Mouse (Mus musculus) G1E (cell line): ENCODE results near the gene Papola. TPM values are rescaled to one million over a fixed set of nuclear protein-coding genes. Genes with fewer than 3 reads are reported as not detected.

ENCODE experiments used
- ATAC-seq: 2 replicates; pipeline ENCODE4 v1.8.0; 2016; ENCODE audit warnings: mild to moderate bottlenecking; ENCODE audit not compliant: insufficient number of reproducible peaks, poor library complexity, low FRiP score, severe bottlenecking; ENCODE audit errors: extremely low read depth
- DNase-seq: peaks from one replicate; pipeline ENCODE4 v3.0.0; 2012; ENCODE audit warnings: low spot score
- H3K27me3 ChIP-seq: 2 replicates; pipeline ENCODE4 v1.6.1; 2012; ENCODE audit warnings: mild to moderate bottlenecking, low read length, inconsistent platforms; ENCODE audit not compliant: insufficient read depth
- H3K36me3 ChIP-seq: replicated peaks from 2 replicates; pipeline ENCODE3; 2012; ENCODE audit warnings: mild to moderate bottlenecking, inconsistent platforms
- H3K4me1 ChIP-seq: 2 replicates; pipeline ENCODE4 v1.6.1; 2012; ENCODE audit warnings: low read depth, low read length, inconsistent platforms, mixed read lengths; ENCODE audit not compliant: insufficient read depth
- H3K4me3 ChIP-seq: 2 replicates; pipeline ENCODE4 v1.5.1; 2012; ENCODE audit warnings: low read depth, mild to moderate bottlenecking, inconsistent platforms, low read length, moderate library complexity, mixed read lengths
- H3K9me3 ChIP-seq: replicated peaks from 2 replicates; pipeline ENCODE4 v1.6.1; 2012; ENCODE audit warnings: inconsistent platforms
- CTCF ChIP-seq: IDR thresholded peaks from 2 replicates; pipeline ENCODE4 v1.5.1; 2012; ENCODE audit warnings: low read depth, low read length, inconsistent platforms, mixed read lengths
- GATA1 ChIP-seq: IDR thresholded peaks from 2 replicates; pipeline ENCODE4 v1.6.1; 2012; ENCODE audit warnings: borderline replicate concordance, low read length, inconsistent platforms, mixed read lengths
- GATA2 ChIP-seq: IDR thresholded peaks from 2 replicates; pipeline ENCODE4 v1.6.1; 2012; ENCODE audit warnings: low read depth, low read length, inconsistent platforms, borderline replicate concordance
- POLR2AphosphoS5 ChIP-seq: IDR thresholded peaks from 2 replicates; pipeline ENCODE4 v1.6.1; 2012; ENCODE audit warnings: low read depth, low read length, inconsistent platforms; ENCODE audit not compliant: insufficient replicate concordance
- TAL1 ChIP-seq: conservative IDR thresholded peaks from 2 replicates; pipeline ENCODE4 v1.6.1; 2012; ENCODE audit warnings: low read depth, low read length, inconsistent platforms, mixed read lengths
- polyA plus RNA-seq: library from polyadenylated mRNA; stranded (reverse); fragments of >175 nt; gene quantifications from 2 replicates; pipeline ENCODE4 v1.2.3, GENCODE M21; 2012
- total RNA-seq, 2 experiments: library from RNA; stranded (forward) in 1 of 2; stranded (reverse) in 1 of 2; fragments of 200-1000 nt in 1 of 2; fragments of >200 nt in 1 of 2; fragmentation: Nextera tagmentation in 1 of 2; gene quantifications; 2 replicates each; pipeline ENCODE4 v1.2.3; 2014 to 2017

Papola gene
- total and polyA plus RNA-seq, 3 experiments: 258 to 661 (median 625) TPM

DNA sequence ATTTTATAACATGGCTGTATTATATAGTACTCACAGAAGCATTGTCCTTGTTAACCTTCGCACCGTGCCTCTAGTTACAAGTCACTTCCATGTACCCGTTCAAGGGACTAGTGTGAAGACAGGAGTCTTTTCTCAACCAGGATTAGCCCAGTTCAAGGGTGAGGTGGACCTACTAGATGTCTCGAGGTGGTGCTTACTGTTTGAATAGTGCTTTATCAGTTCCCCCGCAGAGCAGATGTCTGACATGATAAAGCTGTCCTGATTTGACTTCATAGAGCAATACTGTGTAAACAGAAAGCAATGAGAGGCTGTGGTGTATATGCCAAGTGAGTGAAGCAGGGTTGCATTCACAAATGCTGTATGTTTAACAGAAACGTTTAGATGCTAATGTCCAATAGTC, 26.1 kb downstream of the Papola start:
- ATAC-seq (peak; percentile 93), DNase-seq (peak; percentile 20)
- no peaks in the 10 kb centered on the region for H3K27me3 ChIP-seq
- TF ChIP-seq TAL1 (peak; percentile 78), GATA1 (no peak), POLR2AphosphoS5 (no peak), CTCF (no peak), GATA2 (no peak)
- H3K4me3 ChIP-seq: no peak overlapping the region; the same call in 1 of the 2 replicates
- H3K9me3 ChIP-seq: no peaks in the 10 kb centered on the region
- peaks cover 91% of the 10 kb centered on the region for H3K36me3 ChIP-seq
- H3K4me1 ChIP-seq: peaks cover 58% of the 10 kb centered on the region

DNA sequence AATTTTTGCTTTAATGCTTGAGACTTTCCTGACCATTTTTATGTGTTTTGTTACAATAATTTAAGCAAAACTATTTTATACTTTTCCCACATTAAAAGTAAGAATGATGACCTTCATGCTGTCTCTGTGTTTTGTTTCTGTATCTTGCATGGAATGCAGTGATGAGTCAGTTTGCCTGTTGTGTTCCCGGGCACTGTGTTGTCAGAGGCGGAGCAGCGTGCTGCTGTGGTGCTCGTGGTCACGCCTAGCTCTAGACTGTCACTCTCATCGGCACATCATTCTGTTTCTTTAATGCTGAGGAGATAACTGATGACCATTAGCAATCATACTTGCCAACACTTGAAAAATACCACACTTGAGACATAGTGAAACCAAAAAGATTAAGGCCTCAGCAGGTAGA, 29.5 kb downstream of the Papola start:
- H3K27me3 ChIP-seq: no peaks in the 10 kb centered on the region
- peaks cover 42% of the 10 kb centered on the region for H3K4me1 ChIP-seq
- H3K36me3 ChIP-seq: peaks cover 91% of the 10 kb centered on the region
- no peak for ATAC-seq
- no peak for DNase-seq
- no peaks in the 10 kb centered on the region for H3K9me3 ChIP-seq
- TF ChIP-seq GATA1 (no peak), GATA2 (no peak), TAL1 (no peak), POLR2AphosphoS5 (no peak), CTCF (no peak)
- H3K4me3 ChIP-seq: no peak overlapping the region

DNA sequence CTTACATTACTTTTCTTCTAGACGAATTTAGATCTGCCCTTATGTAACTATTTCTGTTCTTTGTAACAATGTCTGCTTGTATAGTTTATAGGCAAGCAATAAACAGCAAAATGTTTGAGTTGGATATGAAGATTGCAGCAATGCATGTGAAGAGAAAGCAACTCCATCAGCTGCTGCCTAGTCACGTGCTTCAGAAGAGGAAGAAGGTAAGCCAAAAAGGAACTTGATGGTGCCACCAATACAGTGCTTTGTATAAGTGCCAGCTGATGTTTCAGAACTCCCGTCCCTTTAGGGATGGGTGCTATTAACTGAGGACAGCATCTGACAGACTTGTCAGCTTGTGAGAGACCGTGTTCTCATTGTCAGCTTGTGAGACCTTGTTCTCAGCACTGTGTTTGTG, 39.0 kb downstream of the Papola start:
- no peak for DNase-seq
- no peak overlapping the region for H3K4me3 ChIP-seq
- no peak for ATAC-seq
- no peaks in the 10 kb centered on the region for H3K9me3 ChIP-seq
- peaks cover 94% of the 10 kb centered on the region for H3K36me3 ChIP-seq
- H3K27me3 ChIP-seq: no peaks in the 10 kb centered on the region
- H3K4me1 ChIP-seq: peaks cover 54% of the 10 kb centered on the region
- TF ChIP-seq GATA1 (no peak), POLR2AphosphoS5 (no peak), TAL1 (no peak), CTCF (no peak), GATA2 (no peak)

DNA sequence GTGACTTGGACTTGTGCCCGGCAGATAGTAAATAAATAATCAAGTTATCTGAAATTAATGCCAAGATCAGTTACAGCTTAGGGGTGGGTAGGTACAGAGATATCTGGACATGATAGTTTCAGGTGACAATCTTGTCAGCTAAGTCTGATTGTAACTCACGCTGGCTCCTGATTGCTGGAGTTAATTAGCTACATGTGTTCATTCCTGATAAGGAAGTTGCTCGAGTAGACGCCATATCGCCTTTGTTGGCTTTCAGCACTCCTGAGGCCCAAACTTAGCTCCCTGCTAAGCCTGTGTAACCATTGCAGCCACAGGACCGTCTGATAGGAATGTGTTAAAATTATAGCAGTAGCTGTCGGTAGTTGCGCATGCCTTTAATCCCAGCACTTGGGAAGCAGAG, 40.2 kb downstream of the Papola start:
- Histone ChIP-seq H3K9me3 (no peaks in the 10 kb centered on the region), H3K36me3 (peaks cover 94% of the 10 kb centered on the region), H3K4me3 (no peak overlapping the region; the same call in 1 of the 2 replicates), H3K4me1 (peaks cover 54% of the 10 kb centered on the region), H3K27me3 (no peaks in the 10 kb centered on the region)
- TF ChIP-seq TAL1 (peak; percentile 75), CTCF (no peak)
- peak; percentile 66 for DNase-seq
- ATAC-seq: peak; percentile 93

DNA sequence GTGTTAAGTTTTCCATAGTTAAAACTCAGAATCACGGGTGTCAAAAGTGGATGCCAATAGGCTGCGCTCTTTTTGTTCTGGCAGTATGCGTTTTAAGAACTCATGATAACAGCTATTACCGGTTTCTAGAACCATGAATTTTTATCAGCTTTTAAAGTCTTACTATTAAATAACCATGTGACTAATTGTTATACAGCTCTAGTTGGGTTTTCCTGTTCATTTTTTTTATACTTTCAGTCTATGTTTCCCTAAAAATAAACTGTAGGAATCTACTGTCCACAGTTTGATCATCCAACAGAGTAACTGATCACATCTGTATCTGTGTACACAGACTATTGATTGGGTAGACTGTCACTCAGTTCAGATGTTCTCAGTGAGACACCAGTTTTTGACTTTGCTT, 40.8 kb downstream of the Papola start:
- peaks cover 94% of the 10 kb centered on the region for H3K36me3 ChIP-seq
- TF ChIP-seq CTCF (no peak), TAL1 (no peak), GATA2 (no peak), POLR2AphosphoS5 (no peak), GATA1 (no peak)
- no peak for DNase-seq

DNA sequence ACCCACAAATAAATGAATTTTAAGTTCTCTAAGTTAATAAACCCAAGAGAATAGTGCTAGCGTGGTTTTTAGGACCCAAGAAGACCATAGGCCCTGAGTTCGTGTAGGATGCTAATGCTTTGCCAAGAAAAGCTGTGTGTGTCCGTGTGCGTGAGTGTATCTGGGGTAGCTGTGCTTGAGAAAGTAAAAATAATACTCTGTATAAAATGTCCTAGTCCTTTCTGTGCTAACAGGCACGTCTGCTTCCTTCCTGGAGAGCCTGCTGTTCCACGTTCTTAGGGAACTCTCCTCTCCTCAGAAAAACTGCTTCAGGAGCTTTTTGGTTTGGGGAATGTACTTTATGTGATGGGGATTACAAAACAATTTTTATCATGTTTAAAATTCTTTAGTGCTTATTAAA, 48.0 kb downstream of the Papola start:
- TF ChIP-seq GATA2: no peak
- TF ChIP-seq CTCF: no peak
- no peak for TF ChIP-seq TAL1
- TF ChIP-seq POLR2AphosphoS5: no peak
- no peak for TF ChIP-seq GATA1
- no peak overlapping the region for H3K4me3 ChIP-seq
- no peaks in the 10 kb centered on the region for H3K9me3 ChIP-seq
- DNase-seq (no peak), ATAC-seq (no peak)
- peaks cover 98% of the 10 kb centered on the region for H3K36me3 ChIP-seq
- peaks cover 14% of the 10 kb centered on the region; the same call in 1 of the 2 replicates for H3K4me1 ChIP-seq
- no peaks in the 10 kb centered on the region for H3K27me3 ChIP-seq

More for the DNA sequence above, 40.8 kb downstream of the Papola start:
- Histone ChIP-seq H3K27me3 (no peaks in the 10 kb centered on the region), H3K9me3 (no peaks in the 10 kb centered on the region), H3K4me1 (peaks cover 55% of the 10 kb centered on the region), H3K4me3 (no peak overlapping the region)
- ATAC-seq: no peak

DNA sequence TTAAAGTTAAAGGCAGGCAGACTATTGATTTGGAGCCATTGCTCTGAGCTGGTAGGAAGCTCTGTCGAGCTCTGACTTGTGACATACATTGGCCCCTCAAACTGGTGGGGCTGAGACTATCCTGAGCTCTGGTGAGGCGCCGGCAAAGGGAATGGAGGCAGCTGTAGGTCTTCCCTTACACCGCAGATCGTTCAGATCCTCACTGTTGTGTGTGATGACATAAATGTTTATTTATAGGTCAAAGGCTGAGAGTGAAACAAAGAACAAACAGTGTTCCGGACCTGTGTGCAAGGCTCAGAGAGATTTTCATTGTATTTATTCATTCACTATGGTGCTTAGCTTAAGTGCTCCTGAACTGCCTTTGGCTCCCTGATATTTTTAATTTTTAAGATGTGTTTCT, 50.4 kb downstream of the Papola start:
- H3K36me3 ChIP-seq: peaks cover 94% of the 10 kb centered on the region

More for the DNA sequence above, 50.4 kb downstream of the Papola start:
- Histone ChIP-seq H3K9me3 (no peaks in the 10 kb centered on the region), H3K27me3 (no peaks in the 10 kb centered on the region), H3K4me1 (peaks cover 11% of the 10 kb centered on the region; the same call in 1 of the 2 replicates), H3K4me3 (no peak overlapping the region)
- TF ChIP-seq GATA1 (no peak), TAL1 (no peak), CTCF (no peak), GATA2 (no peak), POLR2AphosphoS5 (no peak)
- ATAC-seq: no peak
- DNase-seq: no peak
